Mouse (Mus musculus): ENCODE data around the gene Ctnna2. TPM values are rescaled to one million over a fixed set of nuclear protein-coding genes. Genes with fewer than 3 reads are reported as not detected.

The Ctnna2 gene
- polyA plus RNA-seq, 1 experiment from 2014 or later, result not detected

GRCm38 (mm10) chr6:76897156-76897555 is 1082.3 kb downstream of the Ctnna2 start:
- DNase-seq (ENCODE audit: low read depth, low spot score) (no peak), ATAC-seq (no peak)
- CTCF ChIA-PET, result no interaction called here
- no peak for TF ChIP-seq CTCF (IDR thresholded peaks at IDR 0.05)
- no peaks in the 10 kb centered on the region for H3K27me3 ChIP-seq
- in situ Hi-C loops (cut with MboI; ENCODE audit: low pct_unique_long_range_greater_than_20kb), result no loop called here
- POLR2A ChIA-PET, result interaction anchor here (0.7 kb wide), 1 partner anchor 693 kb away, joined by 3 read pairs; no protein-coding TSS in a partner anchor
